Mouse (Mus musculus) heart, postnatal 25 days (tissue): Measurements from ENCODE around the gene Dcst2. TPM values are rescaled to one million over a fixed set of nuclear protein-coding genes. Genes with fewer than 3 reads are reported as not detected.

ENCODE experiments used
- DNase-seq: peaks from one replicate; pipeline ENCODE4 v3.0.0; 2022; ENCODE audit warnings: low spot score
- intact Hi-C: fragments of 180-260 bp; cut with DNase I; formaldehyde crosslinking; loops from one replicate; pipeline ENCODE4 v1.15.1; 2025
- total RNA-seq, 2 experiments: library from RNA; stranded (reverse); gene quantifications; 2 replicates each; pipeline ENCODE4 v1.2.3; 2021

Dcst2 gene
- total RNA-seq, 2 experiments from 2014 or later = not detected

GRCm38 (mm10) chr3:89382950-89383349 lies 21.2 kb downstream of the Dcst2 start:
- intact Hi-C loops = no loop called here
- DNase-seq = no peak

GRCm38 (mm10) chr3:89383651-89384255 lies 22.0 kb downstream of the Dcst2 start:
- DNase-seq = no peak
- intact Hi-C loops = no loop called here

- DNase-seq = no peak
- intact Hi-C loops = no loop called here
These were observed 22.7 kb downstream of the Dcst2 start for GRCm38 (mm10) chr3:89384331-89385076.

- intact Hi-C loops = no loop called here
These were observed 23.7 kb downstream of the Dcst2 start for GRCm38 (mm10) chr3:89385451-89385850.

GRCm38 (mm10) chr3:89386438-89387420 lies 25.0 kb downstream of the Dcst2 start:
- intact Hi-C loops = no loop called here
- DNase-seq = no peak

More at GRCm38 (mm10) chr3:89385451-89385850, 23.7 kb downstream of the Dcst2 start:
- DNase-seq = no peak

- intact Hi-C loops = no loop called here
- no peak for DNase-seq
These were observed 25.9 kb downstream of the Dcst2 start for GRCm38 (mm10) chr3:89387632-89388031.

- DNase-seq = no peak
- intact Hi-C loops = no loop called here
These were observed 26.5 kb downstream of the Dcst2 start for GRCm38 (mm10) chr3:89388134-89388881.

- no peak for DNase-seq
- intact Hi-C loops = no loop called here
These were observed 27.3 kb downstream of the Dcst2 start for GRCm38 (mm10) chr3:89388901-89389740.

- intact Hi-C loops = no loop called here
- DNase-seq = no peak
These were observed 28.3 kb downstream of the Dcst2 start for GRCm38 (mm10) chr3:89390111-89390515.

- no peak for DNase-seq
- intact Hi-C loops = no loop called here
These were observed 29.2 kb downstream of the Dcst2 start for GRCm38 (mm10) chr3:89390699-89391662.

- intact Hi-C loops = no loop called here
- DNase-seq = peak; percentile 60
These were observed 30.1 kb downstream of the Dcst2 start for GRCm38 (mm10) chr3:89391663-89392511.

- DNase-seq = no peak
- intact Hi-C loops = no loop called here
These were observed 31.1 kb downstream of the Dcst2 start for GRCm38 (mm10) chr3:89392871-89393311.

- DNase-seq = peak; percentile 99
- intact Hi-C loops = no loop called here
These were observed 31.8 kb downstream of the Dcst2 start for GRCm38 (mm10) chr3:89393605-89394004.

- intact Hi-C loops = no loop called here
- peak; percentile 78 for DNase-seq
These were observed 32.5 kb downstream of the Dcst2 start, which contains the start of gene Zbtb7b for GRCm38 (mm10) chr3:89394006-89394893. Gene Zbtb7b (minus strand): TSS chr3:89394776.

GRCm38 (mm10) chr3:89394894-89395256 lies 33.1 kb downstream of the Dcst2 start:
- intact Hi-C loops = no loop called here
- no peak for DNase-seq

GRCm38 (mm10) chr3:89395419-89395805 lies 33.6 kb downstream of the Dcst2 start:
- intact Hi-C loops = no loop called here
- no peak for DNase-seq
